Mouse (Mus musculus): ENCODE data around the gene Clstn1.

The Clstn1 gene

GRCm38 (mm10) chr4:149586044-149586782 is at the start of gene Clstn1:
Clstn1 (plus strand) TSS chr4:149586468.
- peak; percentile 78 for DNase-seq

DNA sequence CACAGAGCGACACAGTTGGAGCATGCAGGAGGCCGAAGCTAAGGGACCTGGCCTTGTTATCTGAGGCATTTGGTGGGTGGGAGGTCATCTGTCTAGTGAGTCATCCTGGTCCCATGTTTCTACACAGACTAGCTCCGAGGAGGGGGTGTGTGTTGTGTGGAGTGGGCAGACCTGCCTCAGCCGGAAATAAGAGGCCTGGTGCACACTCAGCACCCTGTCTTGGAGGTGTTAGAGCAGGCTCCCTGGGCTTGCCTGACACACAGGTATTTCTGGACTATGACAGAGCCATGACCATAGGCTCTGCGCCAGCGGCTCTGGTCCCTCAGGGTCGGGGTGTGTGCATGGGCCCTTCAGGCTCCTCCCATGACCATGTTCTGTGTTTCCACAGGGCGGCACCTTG is 46.8 kb upstream of the Clstn1 start:
- DNase-seq = no peak

DNA sequence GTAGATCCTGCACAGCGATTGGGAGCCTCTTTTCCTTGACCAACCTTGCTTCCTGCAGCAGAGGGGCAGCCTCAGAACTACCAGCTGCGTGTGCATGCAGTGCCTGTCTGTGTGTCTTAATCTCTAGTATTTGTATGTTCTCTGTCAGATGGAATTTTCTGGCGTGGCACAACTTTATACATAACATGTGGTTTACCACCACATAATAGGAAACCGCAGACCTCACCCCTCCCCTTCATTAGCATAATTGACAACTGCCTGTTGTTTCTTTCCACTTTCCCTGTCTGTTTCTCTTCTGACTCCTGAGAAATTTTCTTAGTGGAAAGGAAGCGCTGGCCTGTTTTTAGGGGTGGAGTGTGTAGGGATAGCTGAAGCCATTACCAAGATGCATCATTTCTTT is 44.3 kb upstream of the Clstn1 start:
- DNase-seq = no peak

GRCm38 (mm10) chr4:149542431-149542830 is 43.8 kb upstream of the Clstn1 start:
- no peak for DNase-seq

- peak; percentile 88 for DNase-seq
These were observed 43.2 kb upstream of the Clstn1 start for GRCm38 (mm10) chr4:149542927-149543553.

DNA sequence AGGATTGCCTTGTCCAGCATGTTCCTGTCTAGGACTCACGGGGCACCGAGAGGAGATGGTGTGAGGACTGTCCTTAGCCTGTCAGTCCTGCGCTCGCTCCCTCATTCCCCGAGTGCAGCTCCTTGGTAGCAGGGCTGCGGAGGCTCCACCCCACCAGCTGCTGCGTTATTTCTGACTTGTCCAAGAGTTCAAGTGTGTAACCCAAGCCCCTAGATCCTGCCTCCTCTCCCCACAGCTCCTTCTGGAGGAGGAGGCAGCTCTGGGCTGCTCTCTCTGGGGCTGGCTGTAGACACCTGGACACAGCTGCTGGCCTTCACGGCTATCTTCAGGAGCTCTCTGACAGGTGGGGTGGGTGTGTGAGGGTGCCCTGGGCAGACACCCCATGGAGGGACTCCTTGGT is 41.4 kb upstream of the Clstn1 start:
- DNase-seq = no peak

DNA sequence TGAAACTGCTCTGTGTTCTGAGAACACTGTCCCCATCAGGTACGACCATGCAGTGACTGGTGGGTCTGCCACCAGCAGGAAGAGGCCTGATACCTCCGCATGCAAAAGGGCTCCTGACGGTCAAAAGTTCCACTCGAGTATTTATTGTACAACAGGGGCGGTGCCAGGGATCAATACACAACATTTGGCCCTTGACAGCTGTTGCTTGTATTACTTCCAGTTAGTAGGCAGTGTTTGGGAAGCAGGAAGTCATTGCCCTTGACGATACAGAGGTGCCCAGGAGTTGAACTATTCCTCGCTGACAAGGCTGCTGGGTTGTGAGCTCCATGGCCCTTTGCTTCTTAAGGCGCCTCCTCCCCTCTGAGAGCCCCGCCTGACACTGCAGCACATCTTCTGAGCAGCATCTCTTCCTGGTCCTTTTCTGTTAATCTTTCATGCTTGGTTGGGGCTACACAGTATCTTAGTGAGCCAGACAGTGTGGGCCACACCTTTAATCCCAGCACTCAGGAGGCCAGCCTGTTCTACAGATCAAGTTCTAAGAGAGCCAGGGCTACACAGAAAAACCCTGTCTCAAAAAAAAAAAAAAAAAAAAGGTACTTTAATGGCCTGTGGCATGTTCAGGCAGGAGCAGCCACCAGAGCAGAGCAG is 39.3 kb upstream of the Clstn1 start:
- no peak for DNase-seq

DNA sequence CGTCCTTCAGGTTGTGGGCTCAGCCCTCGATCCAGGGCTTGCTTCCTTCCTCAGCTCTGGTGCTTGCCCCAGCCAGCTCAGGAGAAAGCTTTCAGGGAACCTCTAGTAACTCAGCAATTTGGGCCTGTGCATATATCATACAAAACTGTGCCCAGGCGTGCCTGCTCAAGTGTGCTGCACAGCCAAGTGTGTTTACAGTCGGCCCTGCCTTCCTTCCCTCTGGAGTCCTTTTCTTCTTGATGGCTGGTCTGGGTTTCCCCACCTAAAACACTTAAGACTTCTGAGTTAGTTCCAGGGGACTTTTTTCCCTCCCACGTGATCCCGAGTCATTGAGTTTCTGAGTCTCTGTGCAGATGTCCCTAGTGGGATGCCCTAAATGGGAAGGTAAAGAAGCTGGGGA is 38.7 kb upstream of the Clstn1 start:
- DNase-seq = no peak

DNA sequence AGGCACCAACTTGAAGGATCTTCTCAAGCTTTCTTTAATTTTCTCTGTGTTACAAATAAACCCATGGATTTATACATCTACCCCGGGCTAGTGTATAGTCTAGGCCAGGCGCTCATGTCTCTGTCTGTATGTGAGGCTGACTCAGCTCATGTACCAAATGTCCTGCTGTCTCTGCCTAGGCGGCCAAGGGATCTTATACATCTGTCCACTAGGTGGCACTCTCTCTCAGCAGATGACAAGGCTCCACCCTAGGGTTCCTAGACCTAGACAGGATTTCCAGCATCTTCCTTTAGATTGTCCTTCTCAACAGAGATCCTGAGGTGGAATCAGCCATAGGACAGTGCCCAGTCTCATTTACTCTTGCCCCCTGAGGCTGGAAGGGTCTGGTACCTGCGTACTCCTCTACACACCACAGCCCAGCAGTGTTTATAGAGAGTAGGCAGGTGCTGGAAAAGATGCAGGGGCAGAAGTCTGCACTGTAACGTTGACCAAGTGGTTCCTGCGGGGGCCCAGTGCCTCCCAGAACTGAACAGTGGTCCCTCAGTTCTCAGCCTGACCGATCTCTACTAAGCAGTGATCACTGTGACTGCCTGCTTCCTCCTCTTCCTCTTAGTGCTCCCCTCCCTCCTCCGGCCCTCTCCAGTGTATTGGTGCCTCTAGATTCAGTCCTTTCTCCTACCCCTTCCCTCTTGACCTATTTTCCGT is 36.9 kb upstream of the Clstn1 start:
- DNase-seq = peak; percentile 92

DNA sequence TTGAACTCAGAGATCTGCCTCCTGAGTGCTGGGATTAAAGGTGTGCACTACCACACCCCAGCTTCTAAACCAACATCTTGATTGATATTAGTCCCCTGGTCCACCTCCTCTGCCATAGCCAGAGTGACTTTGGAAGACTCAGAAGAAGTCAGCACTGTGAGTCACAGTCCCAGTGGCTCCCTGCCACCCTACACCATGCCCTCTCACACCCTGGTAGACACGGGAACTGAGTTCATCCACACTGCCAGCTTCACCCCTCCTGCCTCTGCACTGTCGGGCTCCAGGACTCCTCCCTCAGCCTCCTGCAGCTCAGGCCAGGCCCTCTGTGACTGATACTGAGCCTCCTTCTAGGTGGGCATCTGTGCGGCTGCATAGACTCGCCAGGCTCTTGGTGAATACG is 35.4 kb upstream of the Clstn1 start:
- no peak for DNase-seq

- DNase-seq = no peak
These were observed 34.6 kb upstream of the Clstn1 start for GRCm38 (mm10) chr4:149551696-149552095.

GRCm38 (mm10) chr4:149553834-149554233 is 32.4 kb upstream of the Clstn1 start:
- DNase-seq = no peak

DNA sequence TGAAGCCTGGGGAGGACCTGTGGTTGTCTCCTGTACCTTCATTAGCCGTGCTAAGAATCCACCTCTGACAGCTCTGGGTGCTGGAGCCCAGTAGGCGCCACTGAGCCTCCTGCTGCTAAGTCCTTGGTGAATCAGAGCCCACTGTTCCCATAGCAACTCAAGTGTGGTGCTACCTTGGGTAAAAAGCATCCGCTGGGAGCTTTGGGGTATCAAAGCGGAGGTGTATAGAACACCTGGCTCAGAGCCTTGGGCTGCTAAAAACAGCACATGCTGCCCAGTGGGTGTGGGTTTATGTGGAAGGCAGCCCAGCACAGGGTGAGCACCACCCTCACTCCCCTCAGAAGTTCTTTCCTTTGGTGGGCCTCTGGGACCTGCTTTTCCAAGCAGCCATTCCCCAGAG is 30.2 kb upstream of the Clstn1 start:
- DNase-seq = no peak

DNA sequence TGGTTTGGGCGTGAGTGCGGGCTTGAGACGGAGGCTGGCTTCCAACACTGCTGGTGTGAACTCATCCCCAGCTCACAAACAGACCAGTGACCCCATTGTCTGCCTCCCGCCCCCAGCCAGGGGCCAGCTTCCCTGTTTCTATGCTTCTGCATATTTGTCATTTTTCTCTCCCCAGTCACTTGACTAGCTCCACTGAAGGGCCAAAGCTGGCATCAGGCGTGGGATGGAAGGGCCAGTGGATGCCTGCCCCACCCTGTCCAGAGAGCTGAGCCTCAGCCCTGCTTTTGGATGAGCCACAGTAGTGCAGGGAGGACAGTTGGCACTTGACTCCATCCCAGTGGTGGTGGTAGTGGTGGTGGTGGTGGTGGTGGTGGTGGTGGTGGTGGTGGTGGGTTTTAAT is 28.4 kb upstream of the Clstn1 start:
- DNase-seq = no peak

GRCm38 (mm10) chr4:149558389-149558788 is 27.9 kb upstream of the Clstn1 start:
- no peak for DNase-seq

GRCm38 (mm10) chr4:149561392-149561791 is 24.9 kb upstream of the Clstn1 start:
- DNase-seq = no peak

DNA sequence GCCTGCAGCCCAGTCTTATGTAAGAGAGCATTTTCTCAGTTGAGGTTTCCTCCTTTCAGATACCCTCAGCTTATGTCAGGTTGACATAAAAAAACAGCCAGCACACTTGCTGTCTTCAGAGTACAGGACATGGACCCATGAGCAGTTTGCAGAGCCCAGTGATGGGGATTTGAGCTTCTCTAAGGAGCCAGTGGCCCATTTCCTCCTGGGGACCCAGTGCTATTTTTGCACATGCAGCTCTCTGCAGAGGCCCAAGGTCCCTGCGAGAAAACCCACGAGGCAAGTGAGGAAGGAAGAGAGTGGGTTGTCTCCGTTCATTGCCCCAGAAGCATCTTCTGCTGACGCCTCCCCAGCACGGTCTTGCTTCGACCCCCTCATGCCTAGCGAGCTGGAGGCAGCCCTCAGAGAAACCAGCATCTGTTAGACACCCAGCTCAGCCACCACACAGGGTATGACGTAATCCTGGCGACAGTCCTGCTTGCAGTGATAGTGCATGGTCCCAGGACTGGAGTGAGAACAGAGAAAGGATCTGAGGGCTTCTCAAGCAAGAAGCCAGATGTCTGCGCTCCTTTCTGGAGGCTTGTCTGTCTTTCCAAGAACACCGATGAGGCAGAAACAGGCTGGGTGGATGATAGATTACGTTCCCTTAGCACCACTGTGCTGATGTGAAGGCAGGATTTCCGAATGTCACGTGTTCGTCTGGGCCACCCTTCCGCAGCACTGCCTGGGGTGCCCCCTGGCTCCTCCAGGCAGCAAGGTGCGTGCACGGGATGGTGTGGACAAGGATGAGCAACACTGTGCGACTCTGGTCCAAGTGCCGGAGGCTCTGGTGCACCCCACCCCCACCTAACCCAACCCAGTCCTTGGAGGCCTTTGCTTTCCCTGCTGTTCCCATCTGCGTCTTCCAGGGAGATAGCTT is 24.0 kb upstream of the Clstn1 start:
- peak; percentile 75 for DNase-seq

DNA sequence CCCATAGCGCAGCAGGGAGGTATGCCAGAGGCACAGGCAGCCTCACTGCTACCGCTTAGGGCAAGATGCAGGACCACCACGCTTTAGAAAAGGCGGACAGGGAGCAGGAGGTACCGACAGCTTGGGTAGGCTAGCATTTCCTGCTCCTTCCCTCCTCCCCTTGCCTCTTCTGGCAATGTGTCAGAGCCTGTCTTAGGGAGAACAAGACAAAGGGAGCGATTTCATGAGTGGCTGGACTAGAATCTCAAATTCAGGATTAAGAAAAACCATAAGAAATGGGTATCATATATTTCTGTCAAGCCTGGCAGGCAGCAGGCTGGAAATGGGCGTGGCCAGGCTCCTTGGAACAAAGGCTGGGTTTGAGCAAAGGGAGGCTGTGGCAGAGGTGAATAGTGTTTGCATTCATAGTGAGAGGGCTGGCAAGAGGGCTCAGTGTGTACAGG is 23.3 kb upstream of the Clstn1 start:
- peak; percentile 69 for DNase-seq

- DNase-seq = no peak
These were observed 22.3 kb upstream of the Clstn1 start for GRCm38 (mm10) chr4:149563941-149564361.

- peak; percentile 83 for DNase-seq
These were observed 21.5 kb upstream of the Clstn1 start for GRCm38 (mm10) chr4:149564452-149565407.

DNA sequence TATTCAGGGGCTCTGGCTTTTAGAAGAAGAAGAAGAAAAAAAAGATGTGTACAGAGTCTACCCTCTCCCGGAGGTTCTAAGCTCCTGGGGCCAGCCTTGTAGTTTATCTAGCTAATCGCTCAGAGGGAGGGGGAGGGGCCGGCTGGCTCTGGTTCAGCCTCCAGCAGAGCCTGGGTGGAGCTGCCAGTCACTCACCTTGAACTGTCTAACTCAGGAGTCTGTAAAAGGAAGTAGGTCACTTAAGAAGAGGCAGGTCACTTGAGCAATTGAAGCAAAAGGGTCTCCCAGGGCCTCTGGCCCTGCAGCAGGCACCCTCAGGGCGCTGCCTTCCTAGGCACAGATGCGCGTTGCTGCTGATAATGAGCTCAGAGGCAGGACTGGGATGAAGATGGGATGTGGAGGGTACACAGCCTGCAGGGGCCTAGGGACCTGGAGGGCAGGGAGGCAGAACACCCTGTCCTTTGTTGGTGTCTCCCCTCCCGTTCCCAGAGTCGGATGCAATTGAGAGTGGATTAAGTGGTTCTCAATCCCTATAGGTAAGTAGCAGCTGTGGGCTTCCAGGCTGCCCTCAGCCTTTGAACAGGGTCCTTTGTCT is 18.7 kb upstream of the Clstn1 start:
- no peak for DNase-seq

Data from cerebellum, adult 8-10 months (tissue).